Mouse (Mus musculus): ENCODE data around the gene Grn. TPM values are rescaled to one million over a fixed set of nuclear protein-coding genes. Genes with fewer than 3 reads are reported as not detected.
A peak's percentile ranks its signal among the peaks of the same experiment; 100 is the strongest.

Gene Grn
- polyA plus RNA-seq, 1 experiment = 174 TPM

- Histone ChIP-seq H3K4me2 (ENCODE audit: low read depth) (peak within 1 kb of the TSS; percentile 64), H3K79me2 (ENCODE audit: control insufficient read depth, insufficient read depth) (no peaks in the 10 kb centered on the region), H3ac (ENCODE audit: control insufficient read depth, insufficient read length) (no peak within 1 kb of the TSS), H3K27me3 (ENCODE audit: control insufficient read depth, insufficient read depth, insufficient read length) (no peaks in the 10 kb centered on the region), H3K4me3 (peak within 1 kb of the TSS; percentile 1), H3K36me3 (ENCODE audit: control insufficient read depth, insufficient read depth) (no peaks in the 10 kb centered on the region)
- TF ChIP-seq USF1 (IDR thresholded peaks at IDR 0.05; ENCODE audit: low read depth) = no peak
- peak; percentile 72 for TF ChIP-seq REST (IDR thresholded peaks at IDR 0.05; ENCODE audit: insufficient read depth, insufficient read length)
Measured at GRCm38 (mm10) chr11:102393238-102393634, 36.9 kb upstream of the Grn start, which contains the start of gene Rundc3a. Rundc3a (plus strand) TSS chr11:102393403.

DNA sequence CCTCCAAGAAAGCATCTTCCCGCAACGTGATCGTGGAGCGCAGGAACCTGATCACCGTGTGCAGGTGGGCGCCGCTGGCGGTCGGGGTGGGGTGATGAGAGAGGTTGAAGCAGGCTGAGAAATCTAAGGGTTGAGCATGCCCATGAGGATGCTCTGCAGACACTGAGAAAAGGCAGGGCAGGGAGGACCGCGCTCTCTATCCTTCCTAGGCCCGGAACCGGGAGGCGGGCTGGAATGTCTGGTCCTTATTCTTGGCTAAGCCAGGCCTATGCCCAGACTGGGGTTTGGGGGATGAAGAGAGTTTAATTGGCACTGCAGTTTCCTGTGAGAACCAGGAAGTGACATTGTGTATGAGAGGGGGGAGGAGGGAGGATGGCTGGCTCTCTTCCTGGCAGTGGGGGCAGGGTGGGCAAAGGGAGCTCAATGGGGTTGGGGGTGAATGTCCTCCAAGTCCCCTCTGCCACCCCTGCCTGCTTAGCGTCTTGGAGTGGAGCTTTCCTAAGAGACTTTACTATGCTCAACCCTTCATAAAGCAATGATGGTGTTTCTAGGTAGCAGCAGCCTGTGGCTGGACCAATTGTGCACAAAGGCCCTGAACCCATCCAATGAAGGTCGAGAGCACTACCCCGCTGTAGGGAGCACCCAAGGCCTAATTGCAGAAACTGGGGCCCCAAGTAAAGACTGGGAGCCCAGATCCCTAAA lies 36.2 kb upstream of the Grn start:
- TF ChIP-seq TCF3 (IDR thresholded peaks at IDR 0.05; ENCODE audit: insufficient read length, low read depth) (no peak), TCF12 (IDR thresholded peaks at IDR 0.05; ENCODE audit: insufficient read depth, poor library complexity, severe bottlenecking) (no peak), SRF (IDR thresholded peaks at IDR 0.05; ENCODE audit: control insufficient read depth, insufficient read length, low read depth) (no peak), E2F4 (IDR thresholded peaks at IDR 0.05; ENCODE audit: insufficient read depth) (no peak)
- no peaks in the 10 kb centered on the region for H3K27me3 ChIP-seq (ENCODE audit: control insufficient read depth, insufficient read depth, insufficient read length)
- H3K4me3 ChIP-seq = peak overlapping the region; percentile 1

DNA sequence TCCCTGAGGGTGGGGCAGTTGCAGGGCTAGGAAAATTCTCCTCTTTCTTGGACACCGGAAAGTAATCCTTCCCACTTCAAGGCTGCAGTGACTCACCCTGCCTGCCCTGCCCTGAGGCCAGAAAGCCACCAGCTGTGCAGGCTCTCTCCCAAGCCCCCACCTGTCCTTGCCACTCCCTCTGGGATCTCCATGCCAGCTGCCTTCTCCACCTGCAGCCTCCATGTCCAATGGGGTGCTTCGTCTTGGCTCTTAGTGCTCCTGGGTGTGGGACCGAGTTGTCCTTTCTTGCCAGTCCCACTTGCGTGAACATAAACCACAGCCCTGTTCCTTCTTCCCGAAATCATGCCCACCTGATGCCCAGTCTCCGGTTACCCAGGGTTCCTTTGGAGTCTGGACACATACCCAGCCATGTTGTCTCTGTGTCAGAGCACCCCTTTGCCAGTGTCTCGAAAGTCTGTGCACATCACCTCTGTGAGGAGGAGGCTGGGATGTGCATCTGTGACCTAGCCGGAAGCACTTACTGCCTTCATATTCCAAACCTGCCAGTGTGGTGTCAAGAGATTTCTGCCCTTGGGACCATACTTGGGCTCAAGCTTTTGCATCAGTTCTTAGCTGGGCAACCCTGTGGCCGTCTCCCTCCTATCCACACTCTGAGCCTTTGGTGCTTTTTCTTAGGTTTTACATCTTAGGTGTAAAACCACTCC lies 35.5 kb upstream of the Grn start:
- H3ac ChIP-seq (ENCODE audit: control insufficient read depth, insufficient read length) = no peak overlapping the region
- H3K4me3 ChIP-seq = peak overlapping the region; percentile 1
- peak overlapping the region; percentile 64 for H3K4me2 ChIP-seq (ENCODE audit: low read depth)
- TF ChIP-seq POLR2A (IDR thresholded peaks at IDR 0.05; ENCODE audit: insufficient read length, low read depth) (no peak), POLR2AphosphoS2 (IDR thresholded peaks at IDR 0.05; ENCODE audit: insufficient read length, low read depth) (no peak), SRF (IDR thresholded peaks at IDR 0.05; ENCODE audit: control insufficient read depth, insufficient read length, low read depth) (no peak), MYOD1 (IDR thresholded peaks at IDR 0.05; ENCODE audit: control insufficient read depth in 1 of 3, insufficient read length in 2 of 3, low read depth in 2 of 3) (peak; percentile 93 to 100 (median 100)), CEBPB (IDR thresholded peaks at IDR 0.05; ENCODE audit: insufficient read depth, poor library complexity, severe bottlenecking) (no peak), TCF12 (IDR thresholded peaks at IDR 0.05; ENCODE audit: insufficient read depth, poor library complexity, severe bottlenecking) (peak; percentile 99), MAX (IDR thresholded peaks at IDR 0.05; ENCODE audit: low read depth) (no peak), MYOG (IDR thresholded peaks at IDR 0.05; ENCODE audit: control insufficient read depth in 1 of 3, insufficient read depth in 1 of 3, insufficient read length in 2 of 3, low read depth in 2 of 3) (peak; percentile 95 to 100 (median 98)), USF1 (IDR thresholded peaks at IDR 0.05; ENCODE audit: low read depth) (no peak), TCF3 (IDR thresholded peaks at IDR 0.05; ENCODE audit: insufficient read length, low read depth) (peak; percentile 97), E2F4 (IDR thresholded peaks at IDR 0.05; ENCODE audit: insufficient read depth) (no peak)
- H3K79me2 ChIP-seq (ENCODE audit: control insufficient read depth, insufficient read depth) = no peaks in the 10 kb centered on the region
- no peaks in the 10 kb centered on the region for H3K36me3 ChIP-seq (ENCODE audit: control insufficient read depth, insufficient read depth)
- no peaks in the 10 kb centered on the region for H3K27me3 ChIP-seq (ENCODE audit: control insufficient read depth, insufficient read depth, insufficient read length)

More for the DNA sequence above, 36.2 kb upstream of the Grn start:
- Histone ChIP-seq H3K4me2 (ENCODE audit: low read depth) (peak overlapping the region; percentile 64), H3K36me3 (ENCODE audit: control insufficient read depth, insufficient read depth) (no peaks in the 10 kb centered on the region), H3ac (ENCODE audit: control insufficient read depth, insufficient read length) (no peak overlapping the region), H3K79me2 (ENCODE audit: control insufficient read depth, insufficient read depth) (no peaks in the 10 kb centered on the region)

DNA sequence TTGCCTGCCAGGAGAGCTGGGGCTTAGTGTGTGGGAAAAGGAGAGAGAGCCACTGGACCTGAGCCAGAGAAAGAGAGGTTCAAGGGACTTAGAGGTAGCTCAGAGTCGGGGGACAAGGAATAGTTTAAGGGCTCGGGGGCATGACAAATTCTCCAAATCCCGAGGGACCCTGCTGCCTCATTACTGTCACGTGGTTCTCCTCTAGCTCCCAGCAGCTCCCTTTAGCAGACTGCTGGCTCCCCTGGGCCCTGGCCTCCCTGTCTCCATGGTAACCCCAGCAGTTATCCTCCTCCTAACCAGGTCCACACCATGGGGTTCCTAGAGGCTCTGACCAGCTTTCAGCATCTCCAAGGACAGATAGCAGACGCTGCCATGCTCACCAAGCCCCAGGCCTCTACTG lies 34.9 kb upstream of the Grn start:
- TF ChIP-seq TCF3 (IDR thresholded peaks at IDR 0.05; ENCODE audit: insufficient read length, low read depth) (no peak), MAX (IDR thresholded peaks at IDR 0.05; ENCODE audit: low read depth) (no peak), SRF (IDR thresholded peaks at IDR 0.05; ENCODE audit: control insufficient read depth, insufficient read length, low read depth) (no peak), USF1 (IDR thresholded peaks at IDR 0.05; ENCODE audit: low read depth) (no peak), REST (IDR thresholded peaks at IDR 0.05; ENCODE audit: insufficient read depth, insufficient read length) (no peak), CEBPB (IDR thresholded peaks at IDR 0.05; ENCODE audit: insufficient read depth, poor library complexity, severe bottlenecking) (no peak), POLR2AphosphoS2 (IDR thresholded peaks at IDR 0.05; ENCODE audit: insufficient read length, low read depth) (no peak), E2F4 (IDR thresholded peaks at IDR 0.05; ENCODE audit: insufficient read depth) (no peak), POLR2A (IDR thresholded peaks at IDR 0.05; ENCODE audit: insufficient read length, low read depth) (no peak), TCF12 (IDR thresholded peaks at IDR 0.05; ENCODE audit: insufficient read depth, poor library complexity, severe bottlenecking) (no peak), MYOG (IDR thresholded peaks at IDR 0.05; ENCODE audit: control insufficient read depth in 1 of 3, insufficient read depth in 1 of 3, insufficient read length in 2 of 3, low read depth in 2 of 3) (no peak), MYOD1 (IDR thresholded peaks at IDR 0.05; ENCODE audit: control insufficient read depth in 1 of 3, insufficient read length in 2 of 3, low read depth in 2 of 3) (no peak)
- Histone ChIP-seq H3K27me3 (ENCODE audit: control insufficient read depth, insufficient read depth, insufficient read length) (no peaks in the 10 kb centered on the region), H3ac (ENCODE audit: control insufficient read depth, insufficient read length) (no peak overlapping the region)

DNA sequence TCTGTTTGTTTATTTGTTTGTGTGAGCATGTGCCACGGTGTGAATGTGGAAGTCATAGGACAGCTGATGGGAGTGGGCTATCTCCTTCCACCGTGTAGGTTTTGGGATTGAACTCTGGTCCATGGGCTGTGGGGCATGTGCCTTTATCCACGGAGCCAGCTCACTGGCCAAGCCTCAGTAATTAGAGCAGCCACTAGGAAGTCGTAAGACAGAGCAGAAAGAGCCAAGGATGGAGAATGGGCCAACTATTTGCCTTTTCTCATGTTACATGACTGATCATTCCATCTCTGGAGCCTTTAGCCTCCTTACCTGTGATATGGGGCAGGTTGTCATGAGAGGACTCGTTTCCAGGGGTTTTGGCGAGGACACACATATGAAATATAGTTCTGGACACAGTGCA lies 33.9 kb upstream of the Grn start:
- no peak overlapping the region for H3ac ChIP-seq (ENCODE audit: control insufficient read depth, insufficient read length)
- H3K4me2 ChIP-seq (ENCODE audit: low read depth) = no peak overlapping the region
- H3K79me2 ChIP-seq (ENCODE audit: control insufficient read depth, insufficient read depth) = no peaks in the 10 kb centered on the region
- no peaks in the 10 kb centered on the region for H3K36me3 ChIP-seq (ENCODE audit: control insufficient read depth, insufficient read depth)
- H3K4me3 ChIP-seq = no peak overlapping the region
- TF ChIP-seq CEBPB (IDR thresholded peaks at IDR 0.05; ENCODE audit: insufficient read depth, poor library complexity, severe bottlenecking) (no peak), MYOD1 (IDR thresholded peaks at IDR 0.05; ENCODE audit: control insufficient read depth in 1 of 3, insufficient read length in 2 of 3, low read depth in 2 of 3) (no peak), MYOG (IDR thresholded peaks at IDR 0.05; ENCODE audit: control insufficient read depth in 1 of 3, insufficient read depth in 1 of 3, insufficient read length in 2 of 3, low read depth in 2 of 3) (no peak), TCF3 (IDR thresholded peaks at IDR 0.05; ENCODE audit: insufficient read length, low read depth) (no peak), REST (IDR thresholded peaks at IDR 0.05; ENCODE audit: insufficient read depth, insufficient read length) (no peak), POLR2A (IDR thresholded peaks at IDR 0.05; ENCODE audit: insufficient read length, low read depth) (no peak), SRF (IDR thresholded peaks at IDR 0.05; ENCODE audit: control insufficient read depth, insufficient read length, low read depth) (no peak), E2F4 (IDR thresholded peaks at IDR 0.05; ENCODE audit: insufficient read depth) (no peak), USF1 (IDR thresholded peaks at IDR 0.05; ENCODE audit: low read depth) (no peak), POLR2AphosphoS2 (IDR thresholded peaks at IDR 0.05; ENCODE audit: insufficient read length, low read depth) (no peak), MAX (IDR thresholded peaks at IDR 0.05; ENCODE audit: low read depth) (no peak), TCF12 (IDR thresholded peaks at IDR 0.05; ENCODE audit: insufficient read depth, poor library complexity, severe bottlenecking) (no peak)
- no peaks in the 10 kb centered on the region for H3K27me3 ChIP-seq (ENCODE audit: control insufficient read depth, insufficient read depth, insufficient read length)

More for the DNA sequence above, 34.9 kb upstream of the Grn start:
- H3K36me3 ChIP-seq (ENCODE audit: control insufficient read depth, insufficient read depth) = no peaks in the 10 kb centered on the region
- no peak overlapping the region for H3K4me3 ChIP-seq
- no peaks in the 10 kb centered on the region for H3K79me2 ChIP-seq (ENCODE audit: control insufficient read depth, insufficient read depth)
- H3K4me2 ChIP-seq (ENCODE audit: low read depth) = no peak overlapping the region
